Comparison of ENCODE assay signal across 25 mouse cellular contexts in the genomic region with DNA sequence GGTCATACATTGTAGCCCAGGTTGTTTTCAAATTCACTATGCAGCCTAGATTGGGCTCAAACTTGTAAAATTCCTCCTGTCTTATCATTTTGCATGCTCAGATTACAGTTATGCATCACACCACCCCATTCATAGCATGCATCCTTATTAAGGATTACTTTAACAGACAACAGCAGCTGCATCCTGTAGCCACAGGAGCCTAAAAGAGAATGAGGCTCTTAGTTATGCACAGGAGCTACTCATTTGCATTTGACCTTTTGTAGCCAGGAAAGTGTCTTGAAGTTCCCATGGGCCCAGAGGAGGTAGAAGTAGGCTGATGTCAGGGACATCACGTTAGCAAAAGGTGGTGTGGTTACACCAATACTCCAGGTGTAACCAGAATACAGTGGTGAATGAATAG.
A peak's percentile ranks its signal among the peaks of the same experiment; 100 is the strongest.
DNase-seq lines count a peak whose midpoint lies in the region; ATAC-seq and TF ChIP-seq lines count a peak whose summit lies in the region.
"Had no signal": no experiment of that assay in that cellular context is flagged by ENCODE, and none has a peak within 500 bp of the region (broad histone marks: within the 10 kb centered on the region; RNA-seq: fewer than 3 reads in every experiment).

No protein-coding gene starts in this region.

- ATAC-seq in embryonic facial prominence, embryonic 14.5 days (ENCODE audit: low read depth), result 0 out of 2 replicates have a peak, but pooled peaks have one; percentile 26
- ATAC-seq in limb, embryonic 14.5 days (ENCODE audit: low FRiP score, low read depth), result peak; percentile 55; the same call in 1 of the 2 replicates
- ATAC-seq: forebrain, embryonic 13.5 days; forebrain, embryonic 16.5 days; hindbrain, embryonic 16.5 days; intestine, embryonic 15.5 days had no signal

- no peaks in the 10 kb centered on the region for H3K36me3 ChIP-seq in embryonic facial prominence, embryonic 14.5 days (ENCODE audit: control insufficient read depth, insufficient read depth, low read length)
- no peaks in the 10 kb centered on the region for H3K36me3 ChIP-seq in embryonic facial prominence, embryonic 10.5 days (replicated peaks)
- H3K36me3 ChIP-seq in limb, embryonic 14.5 days (ENCODE audit: control insufficient read depth, insufficient read depth, low read length), result no peaks in the 10 kb centered on the region
- H3K36me3 ChIP-seq: embryonic facial prominence, embryonic 13.5 days; forebrain, embryonic 10.5 days; hindbrain, embryonic 10.5 days; hindbrain, embryonic 13.5 days; intestine, embryonic 15.5 days had no signal

- no peak overlapping the region for H3K9ac ChIP-seq in embryonic facial prominence, embryonic 14.5 days (ENCODE audit: low read depth, low read length)
- no peak overlapping the region for H3K9ac ChIP-seq in limb, embryonic 14.5 days (ENCODE audit: low read depth, low read length, severe bottlenecking)
- H3K9ac ChIP-seq: embryonic facial prominence, embryonic 13.5 days; forebrain, embryonic 13.5 days; hindbrain, embryonic 13.5 days; intestine, embryonic 15.5 days had no signal

- no peak overlapping the region for H3K4me2 ChIP-seq in embryonic facial prominence, embryonic 14.5 days (ENCODE audit: low read depth, low read length)
- no peak overlapping the region for H3K4me2 ChIP-seq in limb, embryonic 14.5 days (replicated peaks; ENCODE audit: low read depth, low read length, severe bottlenecking)
- H3K4me2 ChIP-seq: embryonic facial prominence, embryonic 13.5 days; forebrain, embryonic 13.5 days; heart, embryonic 11.5 days; hindbrain, embryonic 13.5 days; intestine, embryonic 15.5 days had no signal

- H3K27ac ChIP-seq in embryonic facial prominence, embryonic 14.5 days (replicated peaks; ENCODE audit: low read depth, low read length), result no peak overlapping the region
- H3K27ac ChIP-seq in embryonic facial prominence, embryonic 10.5 days (replicated peaks), result no peak overlapping the region
- H3K27ac ChIP-seq in limb, embryonic 14.5 days (replicated peaks; ENCODE audit: low read depth, low read length), result no peak overlapping the region
- H3K27ac ChIP-seq: embryonic facial prominence, embryonic 13.5 days; forebrain, embryonic 10.5 days; forebrain, embryonic 13.5 days; gastrocnemius, adult 2 months; hindbrain, embryonic 10.5 days; hindbrain, embryonic 13.5 days; intestine, embryonic 15.5 days had no signal

- WGBS in embryonic facial prominence, embryonic 14.5 days, result 19% methylated on average over 1 of the region's 1 CpGs
- 13% methylated on average over 1 of the region's 1 CpGs for WGBS in embryonic facial prominence, embryonic 10.5 days
- 40% methylated on average over 1 of the region's 1 CpGs for WGBS in limb, embryonic 14.5 days

- TF ChIP-seq POLR2A in limb, embryonic 14.5 days (IDR thresholded peaks at IDR 0.05; ENCODE audit: borderline replicate concordance, extremely low read depth, insufficient read depth, insufficient read length), result no peak

- no peak overlapping the region for H3K4me3 ChIP-seq in embryonic facial prominence, embryonic 14.5 days (ENCODE audit: low read depth, low read length)
- H3K4me3 ChIP-seq in embryonic facial prominence, embryonic 10.5 days, result no peak overlapping the region
- H3K4me3 ChIP-seq in limb, embryonic 14.5 days (replicated peaks; ENCODE audit: low read length), result no peak overlapping the region
- H3K4me3 ChIP-seq: embryonic facial prominence, embryonic 13.5 days; forebrain, embryonic 10.5 days; forebrain, embryonic 13.5 days; gastrocnemius, adult 2 months; hindbrain, embryonic 10.5 days; hindbrain, embryonic 13.5 days; intestine, embryonic 15.5 days had no signal

- H3K4me1 ChIP-seq in embryonic facial prominence, embryonic 14.5 days (ENCODE audit: control insufficient read depth, insufficient read depth, low read length), result 0 out of 2 replicates have a peak, but pooled peaks cover 3% of the 10 kb centered on the region
- no peaks in the 10 kb centered on the region for H3K4me1 ChIP-seq in embryonic facial prominence, embryonic 10.5 days
- H3K4me1 ChIP-seq in limb, embryonic 14.5 days (ENCODE audit: control insufficient read depth, insufficient read depth, low read length), result no peaks in the 10 kb centered on the region
- H3K4me1 ChIP-seq: embryonic facial prominence, embryonic 13.5 days; forebrain, embryonic 10.5 days; forebrain, embryonic 13.5 days; hindbrain, embryonic 10.5 days; hindbrain, embryonic 13.5 days; intestine, embryonic 15.5 days had no signal

- peak; percentile 24 for DNase-seq in embryonic facial prominence, embryonic 14.5 days (ENCODE audit: low spot score)
- no peak for DNase-seq in embryonic facial prominence, embryonic 10.5 days (ENCODE audit: low spot score)
- peak; percentile 64 for DNase-seq in ES-CJ7 (ENCODE audit: low read depth, low spot score)
- DNase-seq in limb, embryonic 14.5 days (ENCODE audit: low spot score), result peak; percentile 20
- no peak for DNase-seq in thymus, postnatal 10 days (ENCODE audit: low spot score in 2 of 2)
- DNase-seq in retina, embryonic 14.5 days (ENCODE audit: low spot score), result no peak
- DNase-seq: adrenal gland, adult 2 months; adrenal gland, postnatal 14 days; cerebellum, adult 11 months; cerebellum, adult 2 months; cerebellum, adult 9-11 months; cerebellum, postnatal 25 days; gastrocnemius, adult 2 months; gastrocnemius, postnatal 14 days; heart, adult 11 months; heart, postnatal 36 days had no signal

- no peaks in the 10 kb centered on the region for H3K27me3 ChIP-seq in embryonic facial prominence, embryonic 14.5 days (replicated peaks; ENCODE audit: control insufficient read depth, insufficient read depth, low read length)
- no peaks in the 10 kb centered on the region for H3K27me3 ChIP-seq in embryonic facial prominence, embryonic 10.5 days (replicated peaks; ENCODE audit: low read depth, poor library complexity, severe bottlenecking)
- no peaks in the 10 kb centered on the region for H3K27me3 ChIP-seq in limb, embryonic 14.5 days (ENCODE audit: control insufficient read depth, insufficient read depth, low read length)
- H3K27me3 ChIP-seq: embryonic facial prominence, embryonic 13.5 days; forebrain, embryonic 13.5 days; hindbrain, embryonic 13.5 days; intestine, embryonic 15.5 days had no signal

- H3K9me3 ChIP-seq in embryonic facial prominence, embryonic 14.5 days (ENCODE audit: control insufficient read depth, low read length), result no peaks in the 10 kb centered on the region
- H3K9me3 ChIP-seq in embryonic facial prominence, embryonic 10.5 days, result no peaks in the 10 kb centered on the region
- no peaks in the 10 kb centered on the region for H3K9me3 ChIP-seq in limb, embryonic 14.5 days (ENCODE audit: control insufficient read depth, low read length)
- H3K9me3 ChIP-seq: embryonic facial prominence, embryonic 13.5 days; forebrain, embryonic 10.5 days; forebrain, embryonic 13.5 days; hindbrain, embryonic 10.5 days; hindbrain, embryonic 13.5 days; intestine, embryonic 15.5 days had no signal

Comparison
In these comparisons a context has a peak if more than half of its experiments do, and no peak if none do; other contexts are left out.
1. DNase-seq: peak in embryonic facial prominence, embryonic 14.5 days (single experiment), ES-CJ7 (single experiment) and limb, embryonic 14.5 days (single experiment); none in embryonic facial prominence, embryonic 10.5 days (single experiment), thymus, postnatal 10 days (0 of 2) and retina, embryonic 14.5 days (single experiment).